Mouse (Mus musculus): ENCODE measurements at regions not wholly inside any gene's neighbourhood (a gene's known extent, or its start where the extent isn't known, plus 50 kb on each side); places are given as distances from the start of the nearest gene placed in this dataset.

GRCm38 (mm10) chr15:24993325-24993673 lies 420.3 kb downstream of the Basp1 start:
- Histone ChIP-seq H3K36me3 (replicated peaks in 1 of 2; ENCODE audit: control insufficient read depth in 1 of 2, insufficient read depth in 1 of 2, low read length in 1 of 2) (no peaks in the 10 kb centered on the region), H3K27me3 (replicated peaks) (no peaks in the 10 kb centered on the region), H3K4me2 (ENCODE audit: insufficient read depth, low read depth, poor library complexity, severe bottlenecking) (no peak overlapping the region), H3K27ac (ENCODE audit: insufficient read depth, low read depth) (no peak overlapping the region), H3K9ac (ENCODE audit: insufficient read depth, low read depth) (no peak overlapping the region), H3K4me3 (replicated peaks in 1 of 3; ENCODE audit: low read depth in 2 of 3, low read length in 2 of 3, poor library complexity in 1 of 3) (no peak overlapping the region), H3K4me1 (ENCODE audit: control insufficient read depth in 1 of 2, insufficient read depth in 2 of 2) (peaks cover 0 to 3% of the 10 kb centered on the region in 2 experiments; a peak in 1 of 4 replicates), H3K9me3 (replicated peaks; ENCODE audit: low read length) (no peaks in the 10 kb centered on the region), H3K79me2 (replicated peaks; ENCODE audit: control insufficient read depth, extremely low read depth, insufficient read depth, poor library complexity, severe bottlenecking) (no peaks in the 10 kb centered on the region)
- no peak for DNase-seq (ENCODE audit: extremely low read depth)
- in situ Hi-C loops (cut with MboI; ENCODE audit: low pct_ligation_motif_present, low pct_unique_long_range_greater_than_20kb, low sequenced_read_pairs) (no loop called here), dilution Hi-C loops (cut with MboI; ENCODE audit: extremely low pct_ligation_motif_present, extremely low pct_unique_long_range_greater_than_20kb, low sequenced_read_pairs) (no loop called here)
- no peak for TF ChIP-seq USF1 (IDR thresholded peaks at IDR 0.05; ENCODE audit: low read depth, low read length)
- no peak for TF ChIP-seq IRF4 (IDR thresholded peaks at IDR 0.05; ENCODE audit: low read depth, low read length)
- no peak for TF ChIP-seq RAD21 (IDR thresholded peaks at IDR 0.05; ENCODE audit: low read depth, low read length)
- no peak for TF ChIP-seq NRF1 (IDR thresholded peaks at IDR 0.05; ENCODE audit: low read depth, low read length)
- no peak for TF ChIP-seq CHD2 (IDR thresholded peaks at IDR 0.05; ENCODE audit: low read length)
- TF ChIP-seq ELF1 (IDR thresholded peaks at IDR 0.05; ENCODE audit: low read depth, low read length) = no peak
- TF ChIP-seq SIN3A (IDR thresholded peaks at IDR 0.05; ENCODE audit: low read length) = no peak
- no peak for TF ChIP-seq UBTF (IDR thresholded peaks at IDR 0.05; ENCODE audit: low read depth, low read length)
- no peak for TF ChIP-seq EP300 (IDR thresholded peaks at IDR 0.05; ENCODE audit: low read length)
- no peak for TF ChIP-seq PAX5 (IDR thresholded peaks at IDR 0.05; ENCODE audit: low read length)
- TF ChIP-seq NELFE (IDR thresholded peaks at IDR 0.05; ENCODE audit: low read depth, low read length) = no peak
- no peak for TF ChIP-seq BHLHE40 (IDR thresholded peaks at IDR 0.05; ENCODE audit: low read depth, low read length)
- no peak for TF ChIP-seq USF2 (conservative IDR thresholded peaks at IDR 0.05; ENCODE audit: low read depth, low read length)
- no peak for TF ChIP-seq KAT2A (IDR thresholded peaks at IDR 0.05; ENCODE audit: insufficient replicate concordance, low read length)
- TF ChIP-seq HCFC1 (IDR thresholded peaks at IDR 0.05; ENCODE audit: low read depth, low read length) = no peak
- no peak for TF ChIP-seq JUN (IDR thresholded peaks at IDR 0.05; ENCODE audit: insufficient read depth, low read depth, low read length)
- TF ChIP-seq MYC (IDR thresholded peaks at IDR 0.05; ENCODE audit: low read depth, low read length) = no peak
- TF ChIP-seq POLR2A (IDR thresholded peaks at IDR 0.05; ENCODE audit: low read depth, low read length) = no peak

- DNase-seq (ENCODE audit: extremely low read depth) = no peak
- Histone ChIP-seq H3K27me3 (replicated peaks) (no peaks in the 10 kb centered on the region), H3K27ac (ENCODE audit: insufficient read depth, low read depth) (no peak overlapping the region), H3K4me3 (replicated peaks in 1 of 3; ENCODE audit: low read depth in 2 of 3, low read length in 2 of 3, poor library complexity in 1 of 3) (no peak overlapping the region), H3K9ac (ENCODE audit: insufficient read depth, low read depth) (no peak overlapping the region), H3K4me2 (ENCODE audit: insufficient read depth, low read depth, poor library complexity, severe bottlenecking) (no peak overlapping the region), H3K4me1 (ENCODE audit: control insufficient read depth in 1 of 2, insufficient read depth in 2 of 2) (peaks cover 0 to 3% of the 10 kb centered on the region in 2 experiments; a peak in 1 of 4 replicates), H3K36me3 (replicated peaks in 1 of 2; ENCODE audit: control insufficient read depth in 1 of 2, insufficient read depth in 1 of 2, low read length in 1 of 2) (no peaks in the 10 kb centered on the region), H3K79me2 (replicated peaks; ENCODE audit: control insufficient read depth, extremely low read depth, insufficient read depth, poor library complexity, severe bottlenecking) (no peaks in the 10 kb centered on the region), H3K9me3 (replicated peaks; ENCODE audit: low read length) (no peaks in the 10 kb centered on the region)
- TF ChIP-seq HCFC1 (IDR thresholded peaks at IDR 0.05; ENCODE audit: low read depth, low read length) = no peak
- no peak for TF ChIP-seq BHLHE40 (IDR thresholded peaks at IDR 0.05; ENCODE audit: low read depth, low read length)
- TF ChIP-seq MEF2A (IDR thresholded peaks at IDR 0.05; ENCODE audit: borderline replicate concordance, low read depth, low read length) = no peak
- TF ChIP-seq CHD2 (IDR thresholded peaks at IDR 0.05; ENCODE audit: low read length) = no peak
- TF ChIP-seq MAX (IDR thresholded peaks at IDR 0.05; ENCODE audit: low read length) = no peak
- in situ Hi-C loops (cut with MboI; ENCODE audit: low pct_ligation_motif_present, low pct_unique_long_range_greater_than_20kb, low sequenced_read_pairs) = no loop called here
- dilution Hi-C loops (cut with MboI; ENCODE audit: extremely low pct_ligation_motif_present, extremely low pct_unique_long_range_greater_than_20kb, low sequenced_read_pairs) = no loop called here
Measured at GRCm38 (mm10) chr15:24992665-24993324, 420.8 kb downstream of the Basp1 start.

Measured in CH12.LX (cell line).